8 mouse cellular contexts compared by ENCODE assay signal in the genomic region with DNA sequence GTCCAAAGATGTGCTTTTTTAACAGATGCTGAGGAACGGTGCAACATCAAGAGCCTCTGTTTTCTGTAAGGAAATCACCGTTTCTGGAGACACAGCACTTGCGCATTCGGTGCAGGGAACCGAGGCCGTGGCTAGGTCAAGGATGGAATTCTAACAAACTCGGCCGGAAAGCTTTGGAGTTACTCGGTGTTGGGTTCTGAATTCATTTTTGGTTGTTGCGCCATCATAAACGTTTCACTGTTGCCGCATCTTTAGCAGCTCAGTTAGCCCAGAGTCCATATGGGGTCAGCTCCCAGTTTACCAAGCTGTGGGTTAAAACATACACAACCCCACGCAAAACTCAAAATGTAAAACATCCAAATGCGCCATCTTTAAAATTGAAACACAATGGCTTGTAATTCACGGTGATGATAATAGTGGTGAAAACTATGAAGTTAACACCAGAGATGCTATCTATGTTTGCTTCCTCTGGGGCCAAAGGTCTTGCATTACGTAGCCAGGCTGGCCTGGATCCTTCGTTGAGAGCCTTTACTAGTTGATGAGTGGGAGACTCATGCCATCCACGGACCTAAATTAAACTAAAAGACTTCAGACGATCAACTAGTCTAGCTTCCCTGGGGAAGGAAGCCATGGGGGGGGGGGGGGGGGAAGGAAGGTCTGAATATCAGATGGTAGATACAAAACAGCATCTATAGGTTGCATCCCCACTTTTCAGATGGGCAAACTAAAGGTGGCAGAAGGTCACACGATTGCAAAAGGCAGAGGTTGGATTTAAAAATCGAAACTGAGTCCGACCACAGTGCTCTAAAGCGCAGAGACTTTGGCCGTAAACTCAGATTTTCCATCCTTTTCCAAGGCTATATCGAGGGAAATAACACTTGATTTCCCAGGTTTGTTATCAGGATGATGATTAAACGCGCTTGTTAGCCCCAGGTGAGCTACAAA. TPM values are rescaled to one million over a fixed set of nuclear protein-coding genes. Genes with fewer than 3 reads are reported as not detected.
A peak's percentile ranks its signal among the peaks of the same experiment; 100 is the strongest.
DNase-seq lines count a peak whose midpoint lies in the region; ATAC-seq and TF ChIP-seq lines count a peak whose summit lies in the region.

No protein-coding gene starts in this region.

- peak overlapping the region; percentile 92 for H3K9ac ChIP-seq in embryonic facial prominence, embryonic 14.5 days (ENCODE audit: low read depth, low read length)
- peak overlapping the region; percentile 88 for H3K9ac ChIP-seq in limb, embryonic 13.5 days

- no peak for ATAC-seq in embryonic facial prominence, embryonic 14.5 days (ENCODE audit: low read depth)
- ATAC-seq in limb, embryonic 13.5 days (ENCODE audit: low FRiP score, low read depth): no peak

- H3K27me3 ChIP-seq in embryonic facial prominence, embryonic 14.5 days (replicated peaks; ENCODE audit: control insufficient read depth, insufficient read depth, low read length): no peaks in the 10 kb centered on the region
- H3K27me3 ChIP-seq in limb, embryonic 13.5 days: no peaks in the 10 kb centered on the region
- H3K27me3 ChIP-seq in small intestine, adult 2 months (ENCODE audit: control insufficient read depth, insufficient read depth, low read length): no peaks in the 10 kb centered on the region

- no peak for DNase-seq in lung, adult 2 months
- DNase-seq in lung, postnatal 25 days (ENCODE audit: low spot score): no peak
- DNase-seq in embryonic facial prominence, embryonic 14.5 days (ENCODE audit: low spot score): no peak
- DNase-seq in retina, postnatal 1 day: no peak
- DNase-seq in Muller cell, postnatal 12 days (ENCODE audit: inconsistent ontology term): no peak
- DNase-seq in thymus, adult 18-20 months: no peak

- no peak for TF ChIP-seq POLR2A in lung, adult 2 months (IDR thresholded peaks at IDR 0.05; ENCODE audit: borderline replicate concordance, extremely low read depth, low read depth, low read length)
- TF ChIP-seq POLR2A in small intestine, adult 2 months (IDR thresholded peaks at IDR 0.05; ENCODE audit: low read depth, low read length): no peak

- H3K4me2 ChIP-seq in embryonic facial prominence, embryonic 14.5 days (ENCODE audit: low read depth, low read length): peak overlapping the region; percentile 76
- H3K4me2 ChIP-seq in limb, embryonic 13.5 days (replicated peaks): peak overlapping the region; percentile 75

- H3K4me1 ChIP-seq in lung, adult 2 months (ENCODE audit: control insufficient read depth, insufficient read depth, low read length): no peaks in the 10 kb centered on the region
- H3K4me1 ChIP-seq in embryonic facial prominence, embryonic 14.5 days (ENCODE audit: control insufficient read depth, insufficient read depth, low read length): peaks cover 9% of the 10 kb centered on the region; the same call in 1 of the 2 replicates
- H3K4me1 ChIP-seq in limb, embryonic 13.5 days: peaks cover 22% of the 10 kb centered on the region
- no peaks in the 10 kb centered on the region; the same call in 1 of the 2 replicates for H3K4me1 ChIP-seq in small intestine, adult 2 months (ENCODE audit: control insufficient read depth, insufficient read depth, insufficient read length, low read length)

- peaks cover 10% of the 10 kb centered on the region for H3K36me3 ChIP-seq in embryonic facial prominence, embryonic 14.5 days (ENCODE audit: control insufficient read depth, insufficient read depth, low read length)
- peaks cover 20% of the 10 kb centered on the region for H3K36me3 ChIP-seq in limb, embryonic 13.5 days
- no peaks in the 10 kb centered on the region for H3K36me3 ChIP-seq in small intestine, adult 2 months (ENCODE audit: control insufficient read depth, insufficient read depth, low read length)

- no peak for TF ChIP-seq CTCF in lung, adult 2 months (IDR thresholded peaks at IDR 0.05; ENCODE audit: insufficient read depth, low read length)
- TF ChIP-seq CTCF in small intestine, adult 2 months (IDR thresholded peaks at IDR 0.05; ENCODE audit: extremely low read depth, insufficient read length, insufficient replicate concordance, low read depth, low read length): no peak

- H3K4me3 ChIP-seq in lung, adult 2 months (replicated peaks; ENCODE audit: extremely low read depth, low read depth, low read length): peak overlapping the region; percentile 72
- peak overlapping the region; percentile 84 for H3K4me3 ChIP-seq in embryonic facial prominence, embryonic 14.5 days (ENCODE audit: low read depth, low read length)
- peak overlapping the region; percentile 75 for H3K4me3 ChIP-seq in limb, embryonic 13.5 days
- peak overlapping the region; percentile 92 for H3K4me3 ChIP-seq in small intestine, adult 2 months (ENCODE audit: low read depth, low read length)

- peak overlapping the region; percentile 91 for H3K27ac ChIP-seq in embryonic facial prominence, embryonic 14.5 days (replicated peaks; ENCODE audit: low read depth, low read length)
- peak overlapping the region; percentile 94 for H3K27ac ChIP-seq in limb, embryonic 13.5 days
- peak overlapping the region; percentile 35 for H3K27ac ChIP-seq in small intestine, adult 2 months (ENCODE audit: insufficient read depth, low read depth, low read length)

- 33% methylated on average over 27 of the region's 27 CpGs for WGBS in lung, adult 2 months
- 40% methylated on average over 27 of the region's 27 CpGs for WGBS in embryonic facial prominence, embryonic 14.5 days
- WGBS in limb, embryonic 13.5 days: 43% methylated on average over 27 of the region's 27 CpGs
- WGBS in small intestine, adult 2 months: 41% methylated on average over 27 of the region's 27 CpGs

- no peaks in the 10 kb centered on the region for H3K9me3 ChIP-seq in embryonic facial prominence, embryonic 14.5 days (ENCODE audit: control insufficient read depth, low read length)
- H3K9me3 ChIP-seq in limb, embryonic 13.5 days: no peaks in the 10 kb centered on the region

RNA-seq across cellular contexts. Expression of a gene that starts 11.8 kb away (rescaled TPM):
- 24.0 and 32.2 TPM in 2 replicates for polyA plus RNA-seq in lung, adult 2 months (2012; rRNA removed)
- polyA plus RNA-seq in embryonic facial prominence, embryonic 14.5 days (2014; fragmentation: Nextera tagmentation; extraction: Ambion mirVana): 55.5 and 60.0 TPM in 2 replicates
- 49.6 and 53.2 TPM in 2 replicates for polyA plus RNA-seq in limb, embryonic 13.5 days (2015; fragmentation: Nextera tagmentation; extraction: Ambion mirVana)
- 16.8 and 34.1 TPM in 2 replicates for polyA plus RNA-seq in small intestine, adult 2 months (2012; rRNA removed)

RNA-seq across cellular contexts. Expression of a gene that starts 12.0 kb away (rescaled TPM):
- polyA plus RNA-seq in lung, adult 2 months (2012; rRNA removed): 54.4 and 58.2 TPM in 2 replicates
- 138 and 153 TPM in 2 replicates for polyA plus RNA-seq in embryonic facial prominence, embryonic 14.5 days (2014; fragmentation: Nextera tagmentation; extraction: Ambion mirVana)
- polyA plus RNA-seq in limb, embryonic 13.5 days (2015; fragmentation: Nextera tagmentation; extraction: Ambion mirVana): 197 and 201 TPM in 2 replicates
- polyA plus RNA-seq in small intestine, adult 2 months (2012; rRNA removed): 29.3 and 57.7 TPM in 2 replicates

Comparison
In these comparisons a context has a peak if more than half of its experiments do, and no peak if none do; other contexts are left out.
1. H3K27ac ChIP-seq: peak in every context shown above with its lines; median percentile 94 in limb, embryonic 13.5 days; 91 in embryonic facial prominence, embryonic 14.5 days; 35 in small intestine, adult 2 months.